Mouse (Mus musculus) adrenal gland, adult (tissue): ENCODE measurements around the gene Slc4a1.
"Not testable (repeated sequence)": the region's sequence is repeated elsewhere in the genome, so short reads cannot be mapped to it uniquely, and the experiment has no call there.

Experiments used
- DNase-seq, 2 experiments: peaks; one replicate each; pipeline ENCODE4 v3.0.0; 2022 to 2023; ENCODE audit warnings: low spot score in 1 of 2; ENCODE audit not compliant: inconsistent age in 2 of 2

Slc4a1 gene

DNA sequence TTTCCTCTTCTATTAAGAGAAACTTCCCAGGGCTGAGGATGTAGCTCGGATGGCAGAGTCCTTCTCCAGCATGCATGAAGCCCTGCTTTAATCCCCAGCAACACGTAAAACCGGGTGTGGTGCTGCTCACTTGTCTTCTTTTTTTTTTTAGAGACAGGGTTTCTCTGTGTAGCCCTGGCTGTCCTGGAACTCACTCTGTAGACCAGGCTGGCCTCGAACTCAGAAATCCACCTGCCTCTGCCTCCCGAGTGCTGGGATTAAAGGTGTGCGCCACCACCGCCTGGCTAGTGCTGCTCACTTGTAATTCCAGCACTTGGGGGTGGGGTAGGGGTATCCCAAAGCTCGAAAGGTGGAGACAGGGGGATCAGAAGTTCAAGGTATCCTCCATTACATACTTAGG, at the start of gene Slc4a1:
Slc4a1 (minus strand) TSS at position 101 of the 400 bp plus-strand sequence.
- not testable (repeated sequence) for DNase-seq

DNA sequence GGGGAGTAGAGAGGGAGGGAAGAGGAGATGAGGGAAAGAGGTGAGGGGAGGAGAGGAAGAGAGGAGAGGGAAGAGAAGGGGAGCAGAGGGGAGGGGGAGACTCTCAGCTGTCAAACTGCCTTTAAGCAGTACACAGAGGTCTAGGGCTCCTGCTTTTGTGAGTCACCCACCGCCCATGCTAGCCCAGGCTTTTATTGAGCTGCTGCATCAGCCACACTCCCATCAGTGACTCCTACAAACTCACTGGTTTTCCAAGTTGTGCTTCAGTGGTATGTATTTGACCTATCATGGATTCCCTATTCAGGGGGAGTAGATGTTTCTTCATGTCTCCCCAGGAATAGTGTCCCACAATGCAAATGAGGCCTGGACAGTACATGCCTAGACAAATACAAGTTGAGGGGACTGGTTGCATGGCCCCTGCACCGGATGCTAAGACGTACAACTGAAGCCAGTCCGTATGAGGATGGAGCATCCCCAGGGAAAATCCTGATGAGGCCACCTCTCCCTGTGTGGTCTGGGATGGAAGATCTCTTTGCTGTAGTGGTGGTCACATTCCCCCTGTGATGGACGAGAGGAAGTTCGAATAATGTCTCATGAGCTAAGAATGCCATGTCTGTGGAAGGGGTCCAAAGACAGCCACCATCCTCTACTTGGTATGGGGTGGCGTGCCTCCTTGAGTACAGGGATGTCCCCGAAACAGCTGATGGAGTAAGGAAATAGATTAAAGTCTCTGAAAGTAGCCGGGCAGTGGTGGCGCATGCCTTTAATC, 49.2 kb upstream of the Slc4a1 start:
- no peak for DNase-seq

DNA sequence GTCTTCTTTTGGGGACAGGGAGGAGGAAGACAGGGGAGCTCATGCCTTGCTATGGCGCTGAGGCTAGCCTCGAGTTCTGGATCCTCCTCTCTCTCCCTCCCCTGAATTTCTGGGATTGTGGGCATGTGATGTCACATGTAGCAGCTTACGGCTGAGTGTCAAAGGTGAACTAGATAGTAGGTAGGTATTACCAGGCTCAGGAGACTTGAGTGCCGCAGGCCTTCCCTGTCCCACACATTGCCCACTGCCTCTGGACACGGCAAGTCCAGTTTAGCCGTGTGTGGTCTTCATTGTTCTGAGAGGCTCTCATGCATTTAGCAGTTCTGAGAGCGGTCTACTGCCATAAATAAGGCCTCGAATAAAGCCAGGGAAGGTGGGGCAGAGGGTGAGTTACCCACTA, 47.1 kb upstream of the Slc4a1 start:
- DNase-seq: peak in 1 of 2 experiments; percentile 17

DNA sequence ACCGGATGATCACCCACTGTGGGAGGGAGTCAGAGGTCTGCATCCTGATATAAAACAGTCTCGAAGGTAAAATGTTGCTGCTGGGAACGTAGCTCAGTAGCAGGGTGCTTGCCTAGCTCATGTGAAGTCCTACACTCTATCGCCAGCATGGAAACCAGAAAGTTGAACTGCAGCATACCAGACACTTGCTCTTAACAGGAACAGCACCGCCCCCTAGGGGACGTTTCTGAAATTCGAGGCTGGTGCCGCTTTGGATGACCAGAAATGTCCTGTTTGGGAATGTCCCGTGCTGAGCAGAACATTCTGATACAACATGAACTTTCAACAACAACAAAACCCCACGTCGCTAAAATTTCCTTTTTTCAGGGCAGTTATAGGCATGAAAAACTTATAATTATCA, 45.7 kb upstream of the Slc4a1 start:
- peak; percentile 92 to 97 for DNase-seq

DNA sequence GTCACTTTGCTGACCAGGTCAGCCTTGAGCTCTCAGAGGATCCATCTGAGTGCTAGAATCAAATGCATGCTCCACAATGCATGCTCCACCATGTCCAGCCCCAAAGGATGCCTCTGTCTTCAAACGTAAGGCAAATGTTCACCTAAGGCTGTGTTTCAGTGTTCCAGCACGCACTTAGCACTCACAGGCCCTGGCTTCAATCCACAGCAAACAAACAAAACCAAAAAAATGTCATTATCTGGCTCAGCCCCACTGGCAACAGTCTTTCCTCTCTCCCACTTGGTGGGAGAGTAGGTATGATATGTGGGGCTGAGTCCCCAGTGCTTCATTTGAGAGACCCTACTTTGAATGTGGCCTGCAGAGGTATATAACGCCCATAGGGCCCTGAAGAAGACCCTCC, 45.1 kb upstream of the Slc4a1 start:
- peak in 1 of 2 experiments; percentile 11 for DNase-seq

- not testable (repeated sequence) for DNase-seq
Observed at GRCm38 (mm10) chr11:102410345-102410744, 44.3 kb upstream of the Slc4a1 start.

DNA sequence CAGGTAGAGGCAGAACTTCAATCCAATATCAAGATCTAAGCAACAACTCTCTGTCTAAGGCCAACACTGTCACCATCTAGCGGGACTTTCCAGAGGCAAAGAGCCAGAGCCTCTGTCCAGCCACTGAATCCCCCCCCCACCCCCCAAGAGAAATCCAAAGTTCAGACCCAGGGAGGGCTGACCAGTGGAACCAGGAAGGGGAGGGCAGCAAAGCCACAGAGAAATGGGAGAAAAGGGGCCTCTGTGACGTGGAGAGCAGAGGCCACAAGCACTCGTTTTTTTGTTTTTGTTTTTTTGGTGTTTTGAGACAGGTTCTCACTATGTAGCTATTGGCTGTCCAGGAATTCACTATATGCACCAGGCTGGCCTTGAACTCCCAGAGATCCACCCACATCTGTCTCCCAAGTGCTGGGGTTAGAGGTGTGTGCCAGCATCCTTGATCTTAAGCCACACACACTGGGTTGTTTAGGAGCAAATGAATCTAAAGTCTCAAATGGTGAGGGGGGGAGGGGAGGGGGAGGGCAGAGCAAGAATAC, 43.9 kb upstream of the Slc4a1 start:
- peak in 1 of 2 experiments; percentile 8 for DNase-seq

DNA sequence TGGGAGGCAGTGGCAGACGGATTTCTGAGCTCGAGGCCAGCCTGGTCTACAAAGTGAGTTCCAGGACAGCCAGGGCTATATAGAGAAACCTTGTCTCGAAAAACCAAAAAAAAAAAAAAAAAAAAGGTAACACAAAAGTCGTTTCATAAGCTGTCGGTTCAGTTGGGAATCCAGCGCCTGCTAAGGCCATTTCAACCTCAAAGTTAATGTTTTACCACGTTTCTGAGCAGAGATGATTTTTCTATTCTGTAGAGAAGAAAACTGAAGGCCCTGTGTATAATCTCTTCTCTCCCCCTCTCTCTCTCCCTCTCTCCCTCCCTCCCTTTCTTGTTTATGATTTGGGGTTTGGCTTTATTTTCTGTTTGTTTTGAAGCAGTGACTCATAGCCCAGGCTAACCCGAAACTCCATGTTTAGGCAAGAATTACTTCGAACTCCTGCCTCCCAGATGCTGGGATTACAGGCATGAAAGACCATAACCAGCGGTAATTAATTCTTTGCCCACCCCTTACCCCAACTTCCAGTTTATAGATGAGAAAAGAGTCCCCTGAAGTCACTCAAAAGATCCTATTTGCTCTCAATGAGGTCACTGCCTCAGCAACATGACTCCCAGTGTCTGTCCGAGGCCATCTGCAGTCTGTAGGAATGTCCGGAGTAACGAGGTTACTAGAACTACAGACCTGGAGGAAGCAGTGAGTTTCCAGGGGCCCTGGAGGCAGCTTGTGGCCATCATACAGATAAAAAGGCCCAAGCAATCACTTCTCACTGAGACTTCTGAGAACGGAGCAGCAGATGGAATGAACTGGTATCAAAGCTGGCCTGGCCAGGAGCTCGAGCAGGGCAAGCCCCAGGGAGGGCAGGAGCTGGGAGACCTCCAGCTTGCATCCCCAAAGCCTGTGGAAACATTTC, 43.1 kb upstream of the Slc4a1 start:
- peak; percentile 26 to 69 for DNase-seq

DNA sequence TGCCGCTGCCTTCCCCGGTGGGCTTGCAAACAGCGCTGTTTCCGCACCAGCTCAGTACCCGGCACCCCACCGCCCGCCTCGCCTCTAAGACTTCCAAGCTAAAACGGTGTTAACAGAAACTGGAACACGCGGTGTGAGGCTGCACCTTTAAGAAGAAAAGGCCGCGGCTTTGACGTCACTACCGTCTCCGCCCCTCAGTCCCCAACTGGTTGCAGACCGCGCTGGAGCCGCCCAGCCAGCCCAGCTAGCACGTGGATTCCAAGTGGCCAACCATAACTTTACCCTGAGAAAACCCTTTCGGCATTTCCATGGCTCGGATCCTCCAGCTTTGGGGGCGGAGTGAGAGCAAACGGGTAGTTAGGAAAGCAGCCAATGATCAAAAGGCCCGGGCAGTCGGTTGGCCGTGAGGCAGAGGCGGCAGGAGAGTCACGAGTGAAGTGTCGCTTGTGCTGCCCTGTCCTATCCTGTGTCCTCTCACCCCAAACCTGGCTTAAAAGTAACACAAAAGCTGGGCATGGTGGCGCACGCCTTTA, 42.4 kb upstream of the Slc4a1 start:
- DNase-seq: peak; percentile 98 to 99

- no peak for DNase-seq
Observed at GRCm38 (mm10) chr11:102407834-102408215, 41.8 kb upstream of the Slc4a1 start, which contains the start of gene Slc25a39. Slc25a39 (minus strand) TSS chr11:102407946.

- peak; percentile 95 to 97 for DNase-seq
Observed at GRCm38 (mm10) chr11:102406900-102407833, 41.2 kb upstream of the Slc4a1 start.

GRCm38 (mm10) chr11:102406401-102406800, 40.4 kb upstream of the Slc4a1 start:
- DNase-seq: peak in 1 of 2 experiments; percentile 40

DNA sequence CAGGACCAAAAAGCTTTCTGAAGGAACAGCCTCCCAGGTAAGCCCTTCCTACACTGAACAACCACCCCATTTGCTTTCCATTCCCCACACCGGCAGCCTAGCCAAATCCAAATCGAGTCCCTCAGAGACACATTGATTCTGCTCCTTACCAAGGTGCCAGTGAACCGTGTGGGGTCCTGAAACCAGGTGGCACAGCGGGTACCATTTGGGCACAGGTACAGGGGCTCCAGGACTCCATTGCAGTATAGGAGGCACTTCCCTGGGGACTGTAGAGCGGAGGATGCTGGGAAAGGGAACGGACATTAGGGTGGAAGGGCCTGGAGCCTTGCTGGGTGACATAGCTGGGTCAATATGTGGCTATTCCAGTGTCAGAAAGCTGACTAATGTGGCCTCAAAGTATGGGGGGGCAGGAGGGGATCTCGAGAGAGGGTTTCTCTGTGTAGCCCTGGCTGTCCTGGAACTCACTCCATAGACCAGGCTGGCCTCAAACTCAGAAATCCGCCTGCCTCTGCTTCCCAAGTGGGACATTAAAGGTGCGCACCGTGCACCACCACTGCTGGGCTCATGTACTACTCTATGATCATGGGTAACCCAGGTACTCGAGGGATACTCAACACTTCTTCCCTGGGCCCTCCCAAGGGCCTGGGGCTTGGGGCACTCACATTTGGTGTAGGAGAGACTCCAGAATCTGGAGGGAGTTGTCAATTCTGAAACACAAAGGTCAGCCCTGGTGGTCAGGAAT, 39.7 kb upstream of the Slc4a1 start:
- DNase-seq: peak in 1 of 2 experiments; percentile 63

- peak; percentile 46 to 77 for DNase-seq
Observed at GRCm38 (mm10) chr11:102404161-102405010, 38.4 kb upstream of the Slc4a1 start.

DNA sequence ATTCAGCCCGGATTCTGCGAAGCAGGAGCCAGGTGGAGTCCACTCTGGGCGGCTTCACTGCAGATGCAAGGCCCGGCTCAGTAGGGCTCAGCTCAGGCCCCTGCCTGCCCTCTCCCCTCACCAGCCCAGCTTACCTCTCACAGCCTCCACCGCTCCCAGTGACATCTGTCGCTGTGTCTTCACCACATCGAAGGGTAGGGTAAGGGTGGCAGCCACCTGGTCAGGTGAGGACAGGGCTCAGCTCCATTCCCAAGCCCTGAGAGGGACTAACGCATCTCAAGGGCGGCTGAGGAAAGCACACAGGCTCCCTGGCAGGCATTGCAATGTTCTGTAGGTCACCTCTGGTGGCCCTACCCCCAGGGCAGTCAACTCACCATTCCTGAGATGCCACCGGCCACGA, 37.7 kb upstream of the Slc4a1 start:
- DNase-seq: peak in 1 of 2 experiments; percentile 33

DNA sequence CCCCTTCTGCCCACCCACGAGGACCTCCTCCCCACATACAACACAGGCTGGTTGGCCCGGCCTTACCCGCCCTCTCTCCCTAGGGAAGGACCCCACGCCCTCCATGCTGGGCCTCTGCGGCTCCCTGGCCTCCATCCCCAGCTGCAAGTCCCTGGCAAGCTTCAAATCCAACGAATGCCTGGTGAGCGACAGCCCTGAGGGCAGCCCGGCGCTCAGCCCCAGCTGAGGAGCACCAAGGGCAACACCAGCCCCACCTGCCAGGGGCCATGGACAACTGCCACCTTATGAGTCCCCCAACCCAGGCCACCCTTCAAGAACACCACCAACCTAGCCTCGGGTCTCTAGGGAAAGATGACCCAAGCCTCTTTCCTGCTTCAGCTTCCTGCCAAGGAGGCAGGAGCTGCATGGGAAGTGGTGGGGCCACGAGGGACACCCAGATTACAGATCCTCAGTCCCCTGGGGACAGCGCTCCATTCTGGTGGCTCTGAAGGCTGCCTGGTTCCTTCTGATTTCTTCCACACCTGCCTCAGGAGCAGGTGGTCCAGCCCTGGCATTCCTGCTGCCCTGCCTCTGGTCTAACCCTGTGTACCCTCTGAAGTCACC, 36.0 kb upstream of the Slc4a1 start:
- peak in 1 of 2 experiments; percentile 45 for DNase-seq

DNA sequence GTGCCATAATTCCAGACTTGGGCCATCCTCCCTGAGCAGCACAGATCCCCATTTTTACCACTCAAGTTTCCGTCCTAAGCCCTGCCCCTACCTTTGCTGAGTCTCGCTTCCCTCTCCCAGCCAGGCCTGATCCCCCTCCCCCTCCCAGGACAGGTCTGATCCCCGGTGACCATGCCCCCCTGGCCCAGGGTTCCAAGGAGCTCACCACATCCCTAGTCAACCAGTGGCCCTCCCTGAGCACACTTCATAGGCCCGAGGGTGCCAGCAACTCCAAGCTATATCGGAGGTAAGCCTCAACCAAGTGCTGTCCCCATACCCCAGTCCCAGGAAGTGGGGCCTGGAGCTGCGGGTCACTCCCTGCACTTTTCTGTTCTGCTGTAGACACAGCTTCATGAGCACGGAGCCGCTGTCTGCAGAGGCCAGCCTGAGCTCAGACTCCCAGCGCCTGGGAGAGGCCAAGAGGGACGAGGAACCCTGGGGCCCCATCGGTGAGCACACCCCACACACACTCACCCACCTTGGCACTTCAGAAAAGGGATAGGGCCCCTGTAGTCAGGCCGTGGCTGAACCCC, 34.6 kb upstream of the Slc4a1 start:
- DNase-seq: peak in 1 of 2 experiments; percentile 43

- DNase-seq: peak in 1 of 2 experiments; percentile 50
Observed at GRCm38 (mm10) chr11:102399610-102400072, 33.6 kb upstream of the Slc4a1 start.
